Mouse (Mus musculus) E14TG2a.4 (cell line): ENCODE data around the gene Gm28048.

ENCODE experiments used
- CTCF ChIP-seq: conservative IDR thresholded peaks from 2 replicates; pipeline ENCODE4 v1.5.1; 2014; ENCODE audit warnings: low read length
- NANOG ChIP-seq: IDR thresholded peaks from 2 replicates; pipeline ENCODE4 v1.6.1; 2014; ENCODE audit warnings: borderline replicate concordance, low read length, mixed read lengths
- POU5F1 ChIP-seq: IDR thresholded peaks from 2 replicates; pipeline ENCODE4 v1.6.1; 2014; ENCODE audit warnings: low read length, borderline replicate concordance

- no peak for TF ChIP-seq CTCF
- TF ChIP-seq NANOG: no peak
- no peak for TF ChIP-seq POU5F1
Observed at GRCm38 (mm10) chr11:22794734-22795133, 187.2 kb downstream of the Gm28048 start.
